Mouse (Mus musculus) liver, adult 2 months (tissue): Measurements from ENCODE around the gene Atl2.

ENCODE experiments used
- CTCF ChIP-seq: fragments of 200-500 bp; IDR thresholded peaks from 2 replicates; pipeline ENCODE4 v1.5.1; 2011; ENCODE audit warnings: low read depth, low read length, control low read depth
- POLR2A ChIP-seq: fragments of 200-500 bp; IDR thresholded peaks from 2 replicates; pipeline ENCODE4 v1.6.1; 2011; ENCODE audit warnings: low read length, control low read depth; ENCODE audit not compliant: insufficient read depth; ENCODE audit errors: extremely low read depth

- no peak for TF ChIP-seq CTCF
- 0 out of 2 replicates have a peak, but pooled peaks have one; percentile 18 for TF ChIP-seq POLR2A
Observed at GRCm38 (mm10) chr17:79918484-79919004, 22.6 kb upstream of the Atl2 start.
